Mouse (Mus musculus) testis, postnatal 10 days (tissue): ENCODE results near the gene Taar1.

ENCODE experiments used
- DNase-seq: peaks from one replicate; pipeline ENCODE4 v3.0.0; 2021; ENCODE audit warnings: low spot score

The Taar1 gene

DNA sequence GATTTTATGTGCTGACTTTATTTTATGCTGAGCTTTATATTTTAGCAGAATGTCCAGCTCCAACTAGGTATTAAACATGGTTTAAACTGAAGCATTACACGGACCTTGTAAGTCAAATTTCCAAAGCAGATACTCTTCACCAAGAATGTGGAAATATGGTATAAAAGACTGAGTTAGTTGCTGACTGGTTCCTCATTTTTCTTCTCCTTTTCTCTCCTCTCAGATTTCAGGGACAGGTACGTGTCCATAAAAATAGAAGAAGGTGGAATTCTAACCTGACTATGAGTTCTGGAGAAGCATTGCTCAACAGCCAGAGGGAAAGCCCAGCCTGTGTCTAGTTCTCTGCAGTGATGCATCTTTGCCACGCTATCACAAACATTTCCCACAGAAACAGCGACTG lies at the start of gene Taar1:
Gene Taar1, plus strand, starts transcription at position 301 of the 400 bp plus-strand sequence.
- no peak for DNase-seq

GRCm38 (mm10) chr10:23880695-23881094 lies 39.5 kb upstream of the Taar1 start:
- peak; percentile 64 for DNase-seq

DNA sequence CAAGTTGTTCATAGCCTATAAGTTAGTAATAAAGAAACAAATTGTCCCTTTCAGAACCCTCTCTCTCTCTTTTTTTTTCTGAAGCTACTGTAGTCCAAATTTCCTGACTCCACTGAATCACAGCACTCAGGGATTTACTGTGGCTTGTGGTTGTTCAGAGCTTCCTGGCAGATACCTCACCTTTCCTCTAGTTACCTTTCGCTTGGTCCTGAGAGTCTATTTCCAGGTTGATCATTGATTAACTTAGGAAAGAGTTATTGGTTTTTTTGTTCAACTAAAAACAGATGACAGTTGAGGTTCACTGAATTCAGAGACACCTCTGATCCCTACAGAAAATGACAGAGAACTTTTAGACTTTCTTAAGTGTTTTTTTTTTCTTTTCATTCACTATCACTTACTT lies 35.2 kb upstream of the Taar1 start:
- DNase-seq = no peak

- no peak for DNase-seq
Measured at GRCm38 (mm10) chr10:23886060-23886459, 34.1 kb upstream of the Taar1 start.

DNA sequence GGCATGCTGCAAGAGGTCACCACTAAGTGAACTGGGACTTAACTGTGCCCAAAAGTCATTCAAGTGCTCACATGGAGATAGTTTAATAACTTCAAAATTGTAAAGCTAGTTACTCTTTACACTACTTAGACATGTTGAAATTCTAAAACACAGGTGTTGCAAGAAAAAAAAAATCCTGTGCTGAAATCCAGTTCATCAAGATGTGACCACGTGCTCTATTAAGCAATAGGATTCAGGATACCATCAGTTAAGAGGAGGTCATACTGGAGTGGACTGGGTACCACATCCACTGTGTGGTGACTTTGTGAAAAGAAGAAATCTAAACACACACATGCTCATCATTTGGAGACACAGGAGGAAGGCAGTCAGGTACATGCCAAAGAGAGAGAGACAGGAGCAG lies 27.2 kb upstream of the Taar1 start:
- no peak for DNase-seq

DNA sequence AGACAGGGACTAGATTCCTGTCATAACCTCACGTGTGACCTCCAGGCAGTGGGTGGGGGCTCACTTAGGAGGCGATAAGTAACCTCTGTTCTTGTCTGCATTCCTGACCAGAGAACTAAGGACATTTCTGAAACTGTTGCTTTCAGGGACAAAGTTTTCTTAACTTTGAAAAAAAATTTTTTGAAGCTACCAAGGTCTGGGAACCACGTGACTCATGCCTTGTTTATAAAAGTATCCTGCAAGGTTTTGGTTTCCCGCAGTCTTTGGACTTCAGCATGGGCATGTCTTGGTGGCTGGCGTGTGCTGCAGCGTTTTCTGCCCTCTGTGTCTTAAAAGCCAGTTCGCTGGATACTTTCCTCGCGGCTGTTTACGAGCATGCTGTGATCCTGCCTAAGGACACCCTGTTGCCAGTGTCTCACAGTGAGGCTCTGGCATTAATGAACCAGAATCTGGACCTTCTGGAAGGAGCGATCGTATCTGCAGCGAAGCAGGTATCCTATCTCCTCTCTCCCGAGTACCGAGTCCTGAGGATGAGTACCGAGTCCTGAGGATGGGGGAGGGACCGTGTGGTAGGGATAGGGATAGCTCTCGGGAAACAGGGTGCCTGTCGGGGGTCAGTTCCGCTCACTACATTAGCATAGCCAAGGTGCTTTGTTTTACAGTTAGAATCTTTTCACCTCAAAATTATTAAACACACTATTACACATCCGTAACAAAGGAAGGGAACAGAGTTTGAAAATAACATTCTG lies 25.4 kb upstream of the Taar1 start, which contains the start of gene Vnn1:
Gene Vnn1, plus strand, starts transcription at position 88 of the 749 bp plus-strand sequence.
- peak; percentile 59 for DNase-seq

- no peak for DNase-seq
Measured at GRCm38 (mm10) chr10:23895376-23895775, 24.8 kb upstream of the Taar1 start.

DNA sequence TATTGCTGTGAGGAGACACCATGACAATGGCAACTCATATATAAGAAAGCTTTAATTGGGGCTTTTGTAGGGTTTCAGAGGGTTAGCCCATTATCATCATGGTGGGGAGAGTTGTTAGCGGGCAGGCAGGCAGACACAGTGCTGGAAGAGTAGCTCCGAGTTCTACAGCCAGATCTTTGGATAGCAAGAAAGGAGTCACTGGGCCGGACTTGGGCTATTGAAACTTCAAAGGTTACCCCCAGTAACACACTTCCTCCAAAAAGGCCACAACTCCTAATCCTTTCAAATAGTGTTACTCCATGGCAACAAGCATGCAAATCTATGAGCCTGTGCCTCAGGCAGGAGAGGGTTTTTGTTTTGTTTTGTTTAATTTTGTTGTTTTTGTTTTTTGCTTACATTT lies 19.0 kb upstream of the Taar1 start:
- DNase-seq = no peak

DNA sequence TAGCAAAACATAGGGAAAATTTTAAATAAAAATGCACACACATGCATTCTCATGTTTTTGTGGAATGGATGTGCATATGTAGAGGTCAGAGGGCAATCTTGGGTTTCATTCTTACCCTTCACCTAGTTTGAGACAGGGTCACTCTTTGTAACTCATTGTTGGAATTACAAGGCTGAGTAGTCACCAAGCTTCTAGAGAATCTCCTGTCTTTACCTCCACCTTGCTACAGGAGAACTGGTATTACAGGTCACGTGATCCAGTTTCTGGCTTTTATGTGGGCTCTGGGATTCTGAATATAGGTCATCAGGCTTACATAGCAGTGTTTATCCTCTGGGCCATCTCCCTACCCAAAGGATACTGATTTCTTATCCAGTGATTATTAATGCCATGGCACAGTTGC lies 14.5 kb upstream of the Taar1 start:
- DNase-seq = no peak

- DNase-seq = no peak
Measured at GRCm38 (mm10) chr10:23922468-23922867, 2.3 kb downstream of the Taar1 start.

- no peak for DNase-seq
Measured at GRCm38 (mm10) chr10:23923941-23924340, 3.8 kb downstream of the Taar1 start.

- DNase-seq = no peak
Measured at GRCm38 (mm10) chr10:23937613-23938012, 17.5 kb downstream of the Taar1 start.

- DNase-seq = no peak
Measured at GRCm38 (mm10) chr10:23938312-23938711, 18.2 kb downstream of the Taar1 start, which contains the start of gene Taar2. TSS of gene Taar2 (plus strand) at chr10:23938572.

DNA sequence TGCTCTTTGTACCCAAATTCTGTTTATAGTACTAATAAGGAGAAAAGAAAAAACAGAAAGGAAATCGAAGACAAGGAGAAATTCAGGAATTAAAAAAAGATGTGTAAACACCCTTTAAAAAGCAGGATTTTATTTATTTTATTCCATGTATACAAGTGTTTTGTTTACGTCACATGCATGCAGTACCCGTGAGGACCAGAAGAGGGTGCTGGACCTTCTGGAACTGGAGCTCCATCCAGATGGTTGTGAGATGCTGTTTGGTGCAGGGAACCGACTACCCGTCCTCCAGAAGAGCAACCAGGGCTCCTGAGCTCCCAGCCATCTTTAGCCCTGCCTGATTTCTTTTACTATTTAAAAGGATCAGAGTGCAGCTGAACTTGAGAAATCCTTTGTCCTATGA lies 22.3 kb downstream of the Taar1 start:
- peak; percentile 53 for DNase-seq

DNA sequence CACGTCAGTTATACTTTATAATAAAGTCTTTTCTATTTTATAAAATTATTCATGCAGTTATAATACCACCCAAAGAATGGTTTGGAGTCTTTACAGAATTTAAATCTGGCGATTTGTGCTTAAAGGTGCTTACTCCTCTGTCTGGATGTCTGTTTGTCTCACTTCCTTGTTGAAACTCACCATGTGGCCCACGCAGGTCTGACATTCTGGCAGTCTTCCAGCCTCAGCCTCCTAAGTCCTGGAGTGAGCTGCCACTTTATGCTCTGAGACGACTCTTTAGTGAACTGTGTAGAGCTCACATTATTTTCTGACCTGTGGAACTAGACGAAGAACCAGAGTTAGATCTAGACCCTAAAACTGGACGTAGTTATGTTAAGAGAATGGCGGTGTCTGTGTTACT lies 27.9 kb downstream of the Taar1 start:
- no peak for DNase-seq

GRCm38 (mm10) chr10:23949508-23950005 lies 29.4 kb downstream of the Taar1 start, which contains the start of gene Taar3:
TSS of gene Taar3 (plus strand) at chr10:23949558.
- DNase-seq = no peak

GRCm38 (mm10) chr10:23951714-23952113 lies 31.6 kb downstream of the Taar1 start:
- DNase-seq = no peak

DNA sequence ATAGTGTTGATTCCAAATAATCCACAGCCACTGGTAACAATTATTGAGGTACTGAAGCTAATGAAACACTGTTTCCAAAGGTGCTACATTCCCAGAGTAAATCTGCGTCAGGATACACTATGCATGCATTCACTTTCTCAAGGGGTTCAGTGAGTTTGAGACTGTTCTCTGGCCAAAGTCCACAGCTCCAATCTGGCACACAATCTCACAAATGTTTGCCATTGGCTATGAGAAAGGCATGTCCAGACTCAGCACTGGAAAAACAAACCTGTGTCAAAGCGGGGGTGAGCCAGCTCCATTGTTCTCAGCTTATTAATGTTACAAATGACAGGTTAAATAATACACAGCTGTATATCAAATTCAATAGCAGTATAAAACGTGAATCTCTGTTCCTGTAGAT lies 38.9 kb downstream of the Taar1 start:
- no peak for DNase-seq

DNA sequence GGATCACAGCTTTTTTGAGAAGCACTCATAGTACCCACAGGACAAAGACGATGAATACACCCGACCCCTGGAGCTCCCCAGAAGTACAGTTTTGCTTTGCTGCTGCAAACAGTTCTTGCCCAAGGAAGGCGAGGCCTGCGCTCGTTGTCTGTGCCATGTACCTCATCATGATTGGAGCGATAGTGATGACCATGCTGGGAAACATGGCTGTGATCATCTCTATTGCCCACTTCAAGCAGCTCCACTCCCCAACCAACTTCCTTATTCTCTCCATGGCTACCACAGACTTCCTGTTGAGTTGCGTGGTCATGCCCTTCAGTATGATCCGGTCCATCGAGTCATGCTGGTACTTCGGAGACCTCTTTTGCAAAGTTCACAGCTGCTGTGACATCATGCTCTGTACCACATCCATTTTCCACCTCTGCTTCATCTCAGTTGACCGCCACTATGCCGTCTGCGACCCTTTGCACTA lies 40.3 kb downstream of the Taar1 start, which contains the start of gene Taar4:
Gene Taar4, plus strand, starts transcription at position 51 of the 472 bp plus-strand sequence.
- DNase-seq = no peak

GRCm38 (mm10) chr10:23963444-23963843 lies 43.3 kb downstream of the Taar1 start:
- DNase-seq = no peak

DNA sequence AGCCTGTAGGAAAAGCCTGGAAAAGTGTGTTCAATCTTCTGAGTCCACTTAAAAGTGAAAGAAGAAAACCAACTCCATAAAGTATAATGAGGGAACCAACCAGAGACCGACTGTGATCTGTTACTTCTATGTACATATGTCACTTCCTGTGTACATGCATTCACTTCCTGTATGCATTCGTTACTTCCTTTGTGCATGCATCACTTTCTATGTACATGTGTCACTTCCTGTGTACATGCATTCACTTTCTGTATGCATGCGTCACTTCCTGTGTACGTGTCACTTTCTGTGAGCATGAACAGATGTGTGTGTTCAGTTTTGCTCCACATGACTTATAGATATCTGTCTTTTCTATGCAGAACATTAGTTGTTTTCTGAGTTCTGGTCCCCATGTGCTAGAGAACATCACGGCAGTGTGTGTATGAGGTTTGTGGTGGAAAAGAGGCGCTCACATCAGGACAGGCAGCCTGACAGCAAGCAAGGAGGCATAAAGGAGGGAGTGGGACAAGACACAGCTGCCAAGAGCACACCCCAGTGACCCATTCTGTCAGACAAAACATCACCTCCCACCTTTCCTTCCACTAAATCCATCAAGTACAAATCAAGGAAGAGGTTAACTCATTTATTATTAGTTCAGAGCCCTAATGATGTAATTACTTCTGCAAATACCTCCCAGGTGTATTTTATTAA lies 44.9 kb downstream of the Taar1 start:
- DNase-seq = no peak

DNA sequence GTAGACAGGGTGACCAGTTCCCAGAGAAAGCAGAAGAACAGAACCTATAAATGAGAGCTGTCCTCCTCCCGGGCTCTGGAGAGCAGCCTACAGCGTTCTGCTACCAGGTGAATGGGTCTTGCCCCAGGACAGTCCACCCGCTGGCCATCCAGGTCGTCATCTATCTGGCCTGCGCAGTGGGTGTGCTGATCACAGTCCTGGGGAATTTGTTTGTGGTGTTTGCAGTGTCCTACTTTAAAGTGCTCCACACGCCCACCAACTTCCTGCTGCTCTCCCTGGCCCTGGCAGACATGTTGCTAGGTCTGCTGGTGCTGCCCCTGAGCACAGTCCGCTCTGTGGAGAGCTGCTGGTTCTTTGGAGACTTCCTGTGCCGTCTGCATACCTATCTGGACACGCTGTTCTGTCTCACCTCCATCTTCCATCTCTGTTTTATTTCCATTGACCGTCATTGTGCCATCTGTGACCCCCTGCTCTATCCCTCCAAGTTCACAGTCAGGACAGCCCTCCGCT lies 50.6 kb downstream of the Taar1 start, which contains the start of gene Taar5:
Gene Taar5, plus strand, starts transcription at position 51 of the 510 bp plus-strand sequence.
- no peak for DNase-seq
